Mouse (Mus musculus) neural tube, embryonic 14.5 days (tissue): ENCODE measurements around the gene Cyp26a1. TPM values are rescaled to one million over a fixed set of nuclear protein-coding genes. Genes with fewer than 3 reads are reported as not detected.

Experiments
- ATAC-seq: fragments of 200-750 bp; cut with Nextera tagmentation; 2 replicates; pipeline ENCODE4 v1.8.0; 2017; ENCODE audit warnings: low read depth, mild to moderate bottlenecking, moderate TSS enrichment, moderate library complexity
- H3K27ac ChIP-seq: fragments of 300-500 bp; sonication (generic); 2 replicates; pipeline ENCODE4 v1.5.1; 2014; ENCODE audit warnings: low read depth, mild to moderate bottlenecking, control low read depth, low read length, moderate library complexity, mixed read lengths
- H3K27me3 ChIP-seq: fragments of 300-500 bp; sonication (generic); 2 replicates; pipeline ENCODE4 v1.6.1; 2014; ENCODE audit warnings: low read length; ENCODE audit not compliant: control insufficient read depth, insufficient read depth
- H3K36me3 ChIP-seq: fragments of 300-500 bp; sonication (generic); 2 replicates; pipeline ENCODE4 v1.6.1; 2014; ENCODE audit warnings: low read length, mixed read lengths; ENCODE audit not compliant: control insufficient read depth, insufficient read depth
- H3K4me1 ChIP-seq: fragments of 300-500 bp; sonication (generic); 2 replicates; pipeline ENCODE4 v1.6.1; 2014; ENCODE audit warnings: low read length; ENCODE audit not compliant: control insufficient read depth, insufficient read depth
- H3K4me2 ChIP-seq: fragments of 300-500 bp; sonication (generic); 2 replicates; pipeline ENCODE4 v1.6.1; 2014; ENCODE audit warnings: mild to moderate bottlenecking, low read depth, low read length, control low read depth
- H3K4me3 ChIP-seq: fragments of 300-500 bp; sonication (generic); 2 replicates; pipeline ENCODE4 v1.5.1; 2014; ENCODE audit warnings: low read depth, low read length, control low read depth, mixed read lengths
- H3K9ac ChIP-seq: fragments of 300-500 bp; sonication (generic); replicated peaks from 2 replicates; pipeline ENCODE4 v1.6.1; 2014; ENCODE audit warnings: low read depth, mild to moderate bottlenecking, control low read depth, low read length, mixed read lengths
- H3K9me3 ChIP-seq: fragments of 300-500 bp; sonication (generic); 2 replicates; pipeline ENCODE4 v1.6.1; 2016; ENCODE audit warnings: low read length; ENCODE audit not compliant: control insufficient read depth
- WGBS: fragments of 180-500 bp; shearing (Covaris S2); extraction: QIAGEN DNeasy Blood & Tissue Kit; methylation state at CpG from one replicate; pipeline ENCODE4 v1.1.7; 2014; 5-methylcytosine and 5-hydroxymethylcytosine counted together
- polyA plus RNA-seq: library from polyadenylated mRNA; unstranded; fragments of >200 nt; fragmentation: Nextera tagmentation; extraction: Ambion mirVana; gene quantifications from 2 replicates; pipeline ENCODE4 v1.2.1, GENCODE M21; 2014

Gene Cyp26a1
- polyA plus RNA-seq, 1 experiment from 2014 or later: not detected

- Histone ChIP-seq H3K9ac (no peak overlapping the region), H3K4me2 (no peak overlapping the region), H3K4me3 (no peak overlapping the region), H3K27me3 (no peaks in the 10 kb centered on the region), H3K9me3 (no peaks in the 10 kb centered on the region), H3K4me1 (no peaks in the 10 kb centered on the region), H3K27ac (no peak overlapping the region), H3K36me3 (no peaks in the 10 kb centered on the region)
- WGBS: 73% methylated on average over 12 of the region's 12 CpGs
- no peak for ATAC-seq
Observed at GRCm38 (mm10) chr19:37673393-37673792, 24.2 kb upstream of the Cyp26a1 start.

GRCm38 (mm10) chr19:37685281-37685680 lies 12.3 kb upstream of the Cyp26a1 start, which contains the start of gene Cyp26c1:
Gene Cyp26c1, plus strand, starts transcription at chr19:37685581.
- Histone ChIP-seq H3K27ac (no peak within 1 kb of the TSS), H3K27me3 (peaks cover 75% of the 10 kb centered on the region), H3K36me3 (no peaks in the 10 kb centered on the region), H3K4me3 (no peak within 1 kb of the TSS), H3K4me2 (no peak within 1 kb of the TSS), H3K9me3 (no peaks in the 10 kb centered on the region), H3K4me1 (no peaks in the 10 kb centered on the region; the same call in 1 of the 2 replicates), H3K9ac (no peak within 1 kb of the TSS)
- 5% methylated on average over 6 of the region's 6 CpGs for WGBS
- ATAC-seq: no peak

GRCm38 (mm10) chr19:37686347-37686746 lies 11.3 kb upstream of the Cyp26a1 start:
- WGBS: 3% methylated on average over 23 of the region's 23 CpGs
- H3K9ac ChIP-seq: no peak overlapping the region
- H3K4me3 ChIP-seq: no peak overlapping the region
- no peak overlapping the region for H3K4me2 ChIP-seq
- no peak overlapping the region for H3K27ac ChIP-seq
- H3K9me3 ChIP-seq: no peaks in the 10 kb centered on the region
- no peak for ATAC-seq
- peaks cover 83% of the 10 kb centered on the region for H3K27me3 ChIP-seq
- no peaks in the 10 kb centered on the region for H3K36me3 ChIP-seq
- peaks cover 4% of the 10 kb centered on the region; the same call in 1 of the 2 replicates for H3K4me1 ChIP-seq

- Histone ChIP-seq H3K4me3 (no peak overlapping the region), H3K4me1 (peaks cover 4% of the 10 kb centered on the region; the same call in 1 of the 2 replicates), H3K36me3 (no peaks in the 10 kb centered on the region), H3K9ac (no peak overlapping the region), H3K27me3 (peaks cover 91% of the 10 kb centered on the region), H3K9me3 (no peaks in the 10 kb centered on the region), H3K27ac (no peak overlapping the region), H3K4me2 (no peak overlapping the region)
- ATAC-seq: peak; percentile 21; the same call in 1 of the 2 replicates
- WGBS: 1% methylated on average over 61 of the region's 62 CpGs
Observed at GRCm38 (mm10) chr19:37686941-37687850, 10.4 kb upstream of the Cyp26a1 start.

GRCm38 (mm10) chr19:37689478-37689877 lies 8.1 kb upstream of the Cyp26a1 start:
- no peak for ATAC-seq
- Histone ChIP-seq H3K27ac (no peak overlapping the region), H3K4me1 (peaks cover 7% of the 10 kb centered on the region; the same call in 1 of the 2 replicates), H3K27me3 (peaks cover 96% of the 10 kb centered on the region), H3K4me2 (no peak overlapping the region), H3K9me3 (no peaks in the 10 kb centered on the region), H3K4me3 (no peak overlapping the region), H3K9ac (no peak overlapping the region), H3K36me3 (no peaks in the 10 kb centered on the region)
- WGBS: 24% methylated on average over 5 of the region's 5 CpGs

- H3K9ac ChIP-seq: no peak overlapping the region
- H3K4me3 ChIP-seq: no peak overlapping the region
- H3K4me1 ChIP-seq: peaks cover 7% of the 10 kb centered on the region; the same call in 1 of the 2 replicates
- no peak for ATAC-seq
- WGBS: 1% methylated on average over 29 of the region's 29 CpGs
- peaks cover 97% of the 10 kb centered on the region for H3K27me3 ChIP-seq
- no peak overlapping the region for H3K27ac ChIP-seq
- no peaks in the 10 kb centered on the region for H3K9me3 ChIP-seq
- H3K4me2 ChIP-seq: peak overlapping the region; percentile 24; the same call in 1 of the 2 replicates
- no peaks in the 10 kb centered on the region for H3K36me3 ChIP-seq
Observed at GRCm38 (mm10) chr19:37690716-37691115, 6.9 kb upstream of the Cyp26a1 start.

GRCm38 (mm10) chr19:37692879-37693278 lies 4.7 kb upstream of the Cyp26a1 start:
- Histone ChIP-seq H3K27me3 (peaks cover 96% of the 10 kb centered on the region), H3K9ac (no peak overlapping the region), H3K4me1 (peaks cover 8% of the 10 kb centered on the region; the same call in 1 of the 2 replicates), H3K4me3 (peak overlapping the region; percentile 28), H3K9me3 (no peaks in the 10 kb centered on the region), H3K4me2 (peak overlapping the region; percentile 59), H3K36me3 (no peaks in the 10 kb centered on the region), H3K27ac (no peak overlapping the region)
- under 1% methylated on average over 40 of the region's 40 CpGs for WGBS
- ATAC-seq: peak; percentile 81

- no peak overlapping the region for H3K4me2 ChIP-seq
- no peak for ATAC-seq
- no peak overlapping the region for H3K27ac ChIP-seq
- H3K27me3 ChIP-seq: peaks cover 97% of the 10 kb centered on the region
- H3K9me3 ChIP-seq: no peaks in the 10 kb centered on the region
- no peak overlapping the region for H3K4me3 ChIP-seq
- peaks cover 15% of the 10 kb centered on the region for H3K4me1 ChIP-seq
- H3K36me3 ChIP-seq: no peaks in the 10 kb centered on the region
- 27% methylated on average over 13 of the region's 13 CpGs for WGBS
- H3K9ac ChIP-seq: no peak overlapping the region
Observed at GRCm38 (mm10) chr19:37695146-37695545, 2.5 kb upstream of the Cyp26a1 start.
